Comparison of ENCODE assay signal across 26 mouse cellular contexts in the genomic region with DNA sequence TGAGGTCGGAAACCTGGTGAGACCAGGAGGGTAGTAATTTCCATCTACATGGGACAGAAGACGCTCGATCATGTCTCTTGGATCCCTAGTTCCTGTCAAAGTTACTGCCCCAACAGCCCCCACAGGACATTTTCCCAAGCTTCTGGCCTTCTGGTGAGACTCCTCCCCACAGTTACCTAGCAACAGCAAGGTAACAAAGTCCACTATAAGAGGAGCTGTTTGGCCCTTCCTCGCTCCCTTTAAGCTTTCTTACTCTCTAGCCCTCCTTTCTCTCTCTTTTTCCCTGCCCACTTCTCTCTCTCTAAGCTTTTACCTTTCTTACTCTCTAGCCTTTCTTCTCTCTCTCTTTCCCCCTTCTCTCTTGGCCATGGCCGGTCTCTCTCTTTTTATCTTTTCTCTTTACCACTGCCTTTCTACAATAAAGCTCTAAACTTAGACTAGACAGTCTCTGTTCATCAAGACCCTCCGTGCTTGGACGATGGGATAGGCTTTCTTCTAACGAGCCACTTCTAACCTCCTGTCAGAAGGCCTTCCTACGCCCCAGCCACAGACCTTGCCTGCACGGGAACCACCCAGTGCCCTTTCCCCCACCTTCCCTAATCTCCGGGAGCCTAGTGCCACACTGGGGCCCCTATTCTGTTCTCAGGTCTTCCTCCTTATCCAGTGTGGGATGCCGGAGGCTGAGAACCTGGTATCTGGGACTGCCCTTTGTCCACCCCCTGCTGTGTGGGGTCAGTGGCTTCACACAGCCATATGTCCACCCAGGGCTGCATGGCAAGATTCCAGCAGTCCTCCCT. TPM values are rescaled to one million over a fixed set of nuclear protein-coding genes. Genes with fewer than 3 reads are reported as not detected.
DNase-seq lines count a peak whose midpoint lies in the region; ATAC-seq and TF ChIP-seq lines count a peak whose summit lies in the region.
"Had no signal": no experiment of that assay in that cellular context is flagged by ENCODE, and none has a peak within 500 bp of the region (broad histone marks: within the 10 kb centered on the region; RNA-seq: fewer than 3 reads in every experiment).

No protein-coding gene starts in this region.

- no peak for DNase-seq in heart, postnatal 14 days
- no peak for DNase-seq in testis, postnatal 14 days (ENCODE audit: low spot score)
- no peak for DNase-seq in urinary bladder, adult 2 months (ENCODE audit: low spot score)
- DNase-seq: adrenal gland, postnatal 14 days; cerebellum, adult 18-20 months; cerebellum, adult 9-11 months; cerebellum, postnatal 36 days; gastrocnemius, adult 2 months; gastrocnemius, postnatal 25 days; heart, adult 18-20 months; heart, postnatal 36 days had no signal

- no peak overlapping the region for H3K27ac ChIP-seq in heart, embryonic 15.5 days
- H3K27ac ChIP-seq in testis, adult 2 months (ENCODE audit: control insufficient read depth, insufficient read depth, low read depth, low read length) = no peak overlapping the region
- H3K27ac ChIP-seq: embryonic facial prominence, embryonic 13.5 days; forebrain, embryonic 13.5 days; gastrocnemius, adult 2 months; heart, embryonic 10.5 days had no signal

- TF ChIP-seq CTCF in testis, adult 2 months (IDR thresholded peaks at IDR 0.05; ENCODE audit: control insufficient read depth, insufficient read depth, insufficient replicate concordance, low read depth, low read length) = no peak

- ATAC-seq in heart, embryonic 15.5 days (replicated peaks; ENCODE audit: insufficient number of reproducible peaks, insufficient read depth, low FRiP score, low read depth) = 0 out of 2 replicates have a peak, but pooled peaks have one; percentile 14
- ATAC-seq in monocyte, adult 5-6 weeks (replicated peaks; ENCODE audit: insufficient number of reproducible peaks, low FRiP score, low TSS enrichment, poor library complexity, severe bottlenecking) = peak; percentile 81
- ATAC-seq in erythroid progenitor cell, adult 5-6 weeks (replicated peaks; ENCODE audit: low FRiP score, poor library complexity, severe bottlenecking) = no peak
- ATAC-seq: activated CD4-positive, CD25-positive, alpha-beta regulatory T cell, adult 4 months; forebrain, embryonic 13.5 days; hindbrain, embryonic 16.5 days; Patski had no signal

- no peaks in the 10 kb centered on the region for H3K36me3 ChIP-seq in heart, embryonic 15.5 days
- H3K36me3 ChIP-seq in testis, adult 2 months (ENCODE audit: control insufficient read depth, insufficient read depth, low read length) = no peaks in the 10 kb centered on the region
- H3K36me3 ChIP-seq: embryonic facial prominence, embryonic 13.5 days; heart, embryonic 10.5 days had no signal

- H3K9me3 ChIP-seq in heart, embryonic 15.5 days (replicated peaks) = no peaks in the 10 kb centered on the region; the same call in 1 of the 2 replicates
- H3K9me3 ChIP-seq: heart, embryonic 10.5 days had no signal

- H3K4me3 ChIP-seq in heart, embryonic 15.5 days = no peak overlapping the region
- H3K4me3 ChIP-seq in testis, adult 2 months (ENCODE audit: control insufficient read depth, low read depth, low read length) = peak overlapping the region; percentile 59
- H3K4me3 ChIP-seq: embryonic facial prominence, embryonic 13.5 days; forebrain, embryonic 13.5 days; gastrocnemius, adult 2 months; heart, embryonic 10.5 days had no signal

- no peaks in the 10 kb centered on the region for H3K4me1 ChIP-seq in heart, embryonic 15.5 days (replicated peaks)
- H3K4me1 ChIP-seq in testis, adult 2 months (ENCODE audit: control insufficient read depth, insufficient read depth, low read length) = no peaks in the 10 kb centered on the region
- H3K4me1 ChIP-seq: embryonic facial prominence, embryonic 13.5 days; forebrain, embryonic 13.5 days; heart, embryonic 10.5 days had no signal

- no peak for TF ChIP-seq POLR2A in testis, adult 2 months (IDR thresholded peaks at IDR 0.05; ENCODE audit: control insufficient read depth, low read depth, low read length)

- intact Hi-C loops in heart, postnatal 14 days (cut with DNase I) = no loop called here

- H3K9ac ChIP-seq in heart, embryonic 15.5 days = no peak overlapping the region
- H3K9ac ChIP-seq: embryonic facial prominence, embryonic 13.5 days; forebrain, embryonic 13.5 days had no signal

- H3K27me3 ChIP-seq in heart, embryonic 15.5 days = no peaks in the 10 kb centered on the region
- no peaks in the 10 kb centered on the region for H3K27me3 ChIP-seq in testis, adult 2 months (ENCODE audit: control insufficient read depth, insufficient read depth, low read length)
- H3K27me3 ChIP-seq: CH12.LX; embryonic facial prominence, embryonic 13.5 days; forebrain, embryonic 13.5 days; Patski had no signal

- 78% methylated on average over 12 of the region's 12 CpGs for WGBS in heart, embryonic 15.5 days

- H3K4me2 ChIP-seq in heart, embryonic 15.5 days = no peak overlapping the region
- H3K4me2 ChIP-seq: embryonic facial prominence, embryonic 13.5 days; forebrain, embryonic 13.5 days had no signal

RNA-seq across cellular contexts. Expression of gene Skint3, which starts 55.3 kb away (rescaled TPM):
- polyA plus RNA-seq in heart, embryonic 15.5 days (2015; fragmentation: Nextera tagmentation; extraction: Ambion mirVana) = 0.06 TPM in 1 of 2 replicates, not detected in the other
- total RNA-seq in heart, postnatal 14 days (2021) = not detected
- 0.06 TPM in 2 replicates for polyA plus RNA-seq in testis, adult 2 months (2012; rRNA removed)
- 99.2 to 194 TPM (median 185 TPM) in 3 replicates for total RNA-seq in monocyte, adult 5-6 weeks (2017)
- 0.28 and 0.32 TPM in 2 replicates for polyA plus RNA-seq in urinary bladder, adult 2 months (2012; rRNA removed)
- 1.1 TPM in 1 of 2 replicates, not detected in the other for total RNA-seq in erythroid progenitor cell, adult 5-6 weeks (2015; ENCODE audit: low replicate concordance)
- 0.26 TPM in 1 of 2 replicates, not detected in the other for total RNA-seq in erythroid progenitor cell, adult 5-6 weeks (2017; ENCODE audit: low replicate concordance)
- total RNA-seq: adrenal gland, adult 18-20 months; adrenal gland, postnatal 14 days; CH12.LX; gastrocnemius, adult 2 months; gastrocnemius, postnatal 25 days; heart, adult 18-20 months; heart, postnatal 36 days had no signal
- polyA plus RNA-seq: activated CD4-positive, CD25-positive, alpha-beta regulatory T cell, adult 4 months; C2C12; embryonic facial prominence, embryonic 13.5 days; forebrain, embryonic 13.5 days; heart, embryonic 10.5 days; heart, embryonic 14.5 days; hindbrain, embryonic 11.5 days; hindbrain, embryonic 16.5 days; Patski had no signal

Comparison
In these comparisons a context has a peak if more than half of its experiments do, and no peak if none do; other contexts are left out.
1. RNA of gene Skint3, which starts 55.3 kb away (total RNA-seq): 99.2 to 194 TPM in monocyte, adult 5-6 weeks; not detected in heart, postnatal 14 days and 0.26 to 1.1 TPM in erythroid progenitor cell, adult 5-6 weeks; every median in the first group is over 10 times any median in the second.